Mouse (Mus musculus) testis, adult 2 months (tissue): Measurements from ENCODE around the gene Pla2g3.

ENCODE experiments used
- CTCF ChIP-seq: fragments of 200-500 bp; IDR thresholded peaks from 2 replicates; pipeline ENCODE4 v1.5.1; 2012; ENCODE audit warnings: low read depth, mild to moderate bottlenecking, inconsistent platforms, low read length, moderate library complexity; ENCODE audit not compliant: control insufficient read depth, insufficient read depth, insufficient replicate concordance
- POLR2A ChIP-seq: fragments of 200-500 bp; IDR thresholded peaks from 2 replicates; pipeline ENCODE4 v1.6.1; 2012; ENCODE audit warnings: low read depth, mild to moderate bottlenecking, inconsistent platforms, low read length, moderate library complexity; ENCODE audit not compliant: control insufficient read depth

DNA sequence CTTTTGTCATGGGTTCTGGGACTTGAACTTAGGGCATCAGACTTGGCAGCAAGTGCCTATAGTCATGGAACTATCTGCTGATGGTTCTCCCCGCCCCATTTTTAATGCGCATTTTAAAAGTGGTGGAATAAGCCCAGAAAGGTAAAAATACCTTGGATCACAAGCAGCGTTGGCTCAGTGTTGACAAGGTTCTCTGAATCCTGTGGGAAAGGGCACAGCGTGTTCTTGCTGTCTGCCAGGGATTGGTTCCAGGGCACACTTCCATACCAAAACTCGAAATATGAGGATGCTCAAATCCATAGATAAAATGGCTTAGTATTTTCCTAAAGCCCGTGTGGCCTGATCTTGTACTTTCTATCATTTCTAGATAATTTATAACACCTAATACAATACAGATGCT, 25.2 kb downstream of the Pla2g3 start:
- TF ChIP-seq CTCF: no peak
- no peak for TF ChIP-seq POLR2A
